Mouse (Mus musculus) bone marrow macrophage, adult 2 months (primary cell): Measurements from ENCODE around the gene Nfkbie. TPM values are rescaled to one million over a fixed set of nuclear protein-coding genes. Genes with fewer than 3 reads are reported as not detected.
A peak's percentile ranks its signal among the peaks of the same experiment; 100 is the strongest.

Source experiments
- H3K27ac ChIP-seq: 2 replicates; pipeline ENCODE4 v1.5.1; 2012; ENCODE audit warnings: low read depth, low read length; ENCODE audit not compliant: insufficient read depth
- H3K4me1 ChIP-seq: 2 replicates; pipeline ENCODE4 v1.6.1; 2012; ENCODE audit warnings: low read length; ENCODE audit not compliant: control insufficient read depth, insufficient read depth
- H3K4me3 ChIP-seq: 2 replicates; pipeline ENCODE4 v1.5.1; 2012; ENCODE audit warnings: mild to moderate bottlenecking, low read length, moderate library complexity; ENCODE audit not compliant: insufficient read depth
- CTCF ChIP-seq: IDR thresholded peaks from 2 replicates; pipeline ENCODE4 v1.5.1; 2012; ENCODE audit warnings: low read depth, mild to moderate bottlenecking, low read length, moderate library complexity
- POLR2A ChIP-seq: IDR thresholded peaks from 2 replicates; pipeline ENCODE4 v1.6.1; 2012; ENCODE audit warnings: mild to moderate bottlenecking, low read depth, low read length, borderline replicate concordance
- polyA plus RNA-seq: library from polyadenylated mRNA; stranded (reverse); fragments of >200 nt; gene quantifications from 2 replicates; pipeline ENCODE4 v1.2.4, GENCODE M21; 2012; ENCODE audit not compliant: missing spikeins, insufficient read depth, insufficient read length

Gene Nfkbie
- polyA plus RNA-seq, 1 experiment = 30.8 TPM

- Histone ChIP-seq H3K27ac (no peak overlapping the region), H3K4me1 (no peaks in the 10 kb centered on the region), H3K4me3 (no peak overlapping the region)
- TF ChIP-seq CTCF = no peak
- no peak for TF ChIP-seq POLR2A
Measured at GRCm38 (mm10) chr17:45539664-45540063, 15.8 kb upstream of the Nfkbie start.

GRCm38 (mm10) chr17:45542129-45542528 is 13.4 kb upstream of the Nfkbie start:
- TF ChIP-seq POLR2A (no peak), CTCF (no peak)
- H3K4me1 ChIP-seq = 0 out of 2 replicates have a peak, but pooled peaks cover 2% of the 10 kb centered on the region

GRCm38 (mm10) chr17:45542705-45543104 is 12.8 kb upstream of the Nfkbie start:
- H3K4me1 ChIP-seq = 0 out of 2 replicates have a peak, but pooled peaks cover 2% of the 10 kb centered on the region
- H3K27ac ChIP-seq = no peak overlapping the region
- TF ChIP-seq CTCF (no peak), POLR2A (no peak)
- no peak overlapping the region for H3K4me3 ChIP-seq

More at GRCm38 (mm10) chr17:45542129-45542528, 13.4 kb upstream of the Nfkbie start:
- no peak overlapping the region for H3K27ac ChIP-seq
- H3K4me3 ChIP-seq = no peak overlapping the region

GRCm38 (mm10) chr17:45543115-45543514 is 12.4 kb upstream of the Nfkbie start:
- Histone ChIP-seq H3K4me3 (no peak overlapping the region), H3K27ac (no peak overlapping the region), H3K4me1 (0 out of 2 replicates have a peak, but pooled peaks cover 2% of the 10 kb centered on the region)
- no peak for TF ChIP-seq POLR2A
- no peak for TF ChIP-seq CTCF

- Histone ChIP-seq H3K4me3 (no peak overlapping the region), H3K4me1 (0 out of 2 replicates have a peak, but pooled peaks cover 2% of the 10 kb centered on the region), H3K27ac (no peak overlapping the region)
Measured at GRCm38 (mm10) chr17:45544001-45544872, 11.3 kb upstream of the Nfkbie start.

GRCm38 (mm10) chr17:45544873-45545277 is 10.6 kb upstream of the Nfkbie start:
- Histone ChIP-seq H3K4me1 (0 out of 2 replicates have a peak, but pooled peaks cover 2% of the 10 kb centered on the region), H3K4me3 (peak overlapping the region; percentile 21), H3K27ac (no peak overlapping the region)
- no peak for TF ChIP-seq CTCF
- TF ChIP-seq POLR2A = no peak

More at GRCm38 (mm10) chr17:45544001-45544872, 11.3 kb upstream of the Nfkbie start:
- no peak for TF ChIP-seq POLR2A
- no peak for TF ChIP-seq CTCF

GRCm38 (mm10) chr17:45545278-45545961 is 10.1 kb upstream of the Nfkbie start:
- 0 out of 2 replicates have a peak, but pooled peaks cover 2% of the 10 kb centered on the region for H3K4me1 ChIP-seq
- H3K27ac ChIP-seq = no peak overlapping the region
- TF ChIP-seq POLR2A = no peak
- TF ChIP-seq CTCF = no peak

GRCm38 (mm10) chr17:45546941-45547340 is 8.6 kb upstream of the Nfkbie start:
- H3K4me1 ChIP-seq = 0 out of 2 replicates have a peak, but pooled peaks cover 2% of the 10 kb centered on the region
- no peak overlapping the region for H3K27ac ChIP-seq
- no peak overlapping the region for H3K4me3 ChIP-seq
- TF ChIP-seq POLR2A (no peak), CTCF (no peak)

More at GRCm38 (mm10) chr17:45545278-45545961, 10.1 kb upstream of the Nfkbie start:
- H3K4me3 ChIP-seq = peak overlapping the region; percentile 21

GRCm38 (mm10) chr17:45547461-45548190 is 7.9 kb upstream of the Nfkbie start:
- Histone ChIP-seq H3K27ac (no peak overlapping the region), H3K4me1 (0 out of 2 replicates have a peak, but pooled peaks cover 2% of the 10 kb centered on the region), H3K4me3 (no peak overlapping the region)
- TF ChIP-seq CTCF (no peak), POLR2A (no peak)
